Mouse (Mus musculus) heart, postnatal 0 days (tissue): ENCODE data around the gene Gm45233.

Experiments
- CTCF ChIP-seq: IDR thresholded peaks from 2 replicates; pipeline ENCODE4 v1.5.1; 2016; ENCODE audit warnings: antibody characterized with exemption, control low read depth, low read depth
- EP300 ChIP-seq: IDR thresholded peaks from 2 replicates; pipeline ENCODE4 v1.6.1; 2016; ENCODE audit warnings: antibody characterized with exemption, low read depth

DNA sequence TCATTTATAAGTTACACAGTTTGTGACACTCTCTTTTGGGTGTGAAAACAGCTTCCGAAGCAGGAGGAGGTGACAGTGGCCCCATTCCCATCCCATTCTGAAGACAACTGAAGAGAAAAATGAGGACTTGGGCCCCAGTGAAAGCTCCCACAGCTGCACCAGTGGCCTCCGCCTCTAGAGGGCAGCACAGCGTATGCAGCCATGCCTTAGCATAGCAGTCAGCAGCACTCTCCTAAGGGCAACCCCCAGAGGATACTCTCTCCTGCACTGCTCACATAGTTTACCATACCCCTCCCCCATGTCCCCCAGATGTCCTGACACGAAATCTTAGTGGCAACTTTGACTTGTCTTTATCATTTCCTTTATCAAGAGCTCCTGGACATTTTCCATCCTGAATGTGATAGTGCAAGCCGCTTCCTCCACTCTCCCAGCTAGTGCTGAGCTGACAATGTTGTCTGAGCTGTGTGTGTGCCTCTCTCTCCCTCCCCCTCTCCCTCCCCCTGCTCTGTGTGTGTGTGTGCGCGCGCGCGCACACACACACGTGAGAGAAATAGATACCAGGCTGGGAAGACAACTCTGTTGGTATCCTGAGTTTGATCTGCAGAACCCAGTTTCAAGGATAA, 20.8 kb upstream of the Gm45233 start:
- peak; percentile 96 for TF ChIP-seq CTCF
- no peak for TF ChIP-seq EP300
